Mouse (Mus musculus): ENCODE measurements around the gene Ece1.
A peak's percentile ranks its signal among the peaks of the same experiment; 100 is the strongest.

- TF ChIP-seq CTCF (IDR thresholded peaks at IDR 0.05 in 2 of 3, conservative IDR thresholded peaks at IDR 0.05 in 1 of 3; ENCODE audit: control insufficient read depth in 1 of 3, insufficient read depth in 1 of 3, low read depth in 2 of 3, low read length in 3 of 3, poor library complexity in 1 of 3, severe bottlenecking in 1 of 3) (peak; percentile 80 to 88 (median 83)), MYB (IDR thresholded peaks at IDR 0.05; ENCODE audit: low read depth, low read length) (no peak), USF1 (IDR thresholded peaks at IDR 0.05; ENCODE audit: low read depth, low read length) (no peak), MAZ (IDR thresholded peaks at IDR 0.05; ENCODE audit: low read depth, low read length) (no peak), CHD2 (IDR thresholded peaks at IDR 0.05; ENCODE audit: low read length) (no peak), KAT2A (conservative IDR thresholded peaks at IDR 0.05; ENCODE audit: low read depth, low read length) (no peak), POLR2A (IDR thresholded peaks at IDR 0.05; ENCODE audit: control insufficient read depth in 1 of 2, insufficient read depth in 1 of 2, low read depth in 1 of 2, low read length in 2 of 2, poor library complexity in 1 of 2) (no peak)
These were observed 106.2 kb downstream of the Ece1 start for GRCm38 (mm10) chr4:137968203-137968602.
